Mouse (Mus musculus) ES-E14 (cell line): ENCODE measurements at regions not wholly inside any gene's neighbourhood (a gene's known extent, or its start where the extent isn't known, plus 50 kb on each side); places are given as distances from the start of the nearest gene placed in this dataset.
A peak's percentile ranks its signal among the peaks of the same experiment; 100 is the strongest.

Source experiments
- CHD2 ChIP-seq: IDR thresholded peaks from 2 replicates; pipeline ENCODE4 v1.6.1; 2014; ENCODE audit warnings: mild to moderate bottlenecking, low read depth, low read length, inconsistent platforms
- HCFC1 ChIP-seq: IDR thresholded peaks from 2 replicates; pipeline ENCODE4 v1.6.1; 2012; ENCODE audit warnings: low read length, inconsistent platforms, borderline replicate concordance; ENCODE audit not compliant: insufficient read depth
- MAFK ChIP-seq: IDR thresholded peaks from 2 replicates; pipeline ENCODE4 v1.6.1; 2014; ENCODE audit warnings: mild to moderate bottlenecking, low read depth, low read length, inconsistent platforms; ENCODE audit not compliant: insufficient read depth
- ZC3H11A ChIP-seq: IDR thresholded peaks from 2 replicates; pipeline ENCODE4 v1.6.1; 2012; ENCODE audit warnings: low read depth, mild to moderate bottlenecking, inconsistent platforms, low read length, borderline replicate concordance
- ZNF384 ChIP-seq: IDR thresholded peaks from 2 replicates; pipeline ENCODE4 v1.6.1; 2012; ENCODE audit warnings: low read depth, low read length, inconsistent platforms

- peak; percentile 45; the same call in 1 of the 2 replicates for TF ChIP-seq ZNF384
- no peak for TF ChIP-seq HCFC1
- TF ChIP-seq MAFK, result no peak
- no peak for TF ChIP-seq ZC3H11A
- TF ChIP-seq CHD2, result no peak
Measured at GRCm38 (mm10) chr5:119389384-119389783, 281.1 kb upstream of the Tbx3 start.
